Mouse (Mus musculus) embryonic fibroblast, embryonic 13.5 days (primary cell): ENCODE results near the gene Calhm2. TPM values are rescaled to one million over a fixed set of nuclear protein-coding genes. Genes with fewer than 3 reads are reported as not detected.
A peak's percentile ranks its signal among the peaks of the same experiment; 100 is the strongest.

Experiments used
- H3K27ac ChIP-seq: 2 replicates; pipeline ENCODE4 v1.5.1; 2012; ENCODE audit warnings: low read length, control low read depth, inconsistent platforms; ENCODE audit not compliant: insufficient read depth
- H3K4me1 ChIP-seq: 2 replicates; pipeline ENCODE4 v1.6.1; 2011; ENCODE audit warnings: low read length; ENCODE audit not compliant: control insufficient read depth, insufficient read depth
- H3K4me3 ChIP-seq: 2 replicates; pipeline ENCODE4 v1.5.1; 2011; ENCODE audit warnings: mild to moderate bottlenecking, control low read depth, low read length; ENCODE audit not compliant: insufficient read depth
- CTCF ChIP-seq: IDR thresholded peaks from 2 replicates; pipeline ENCODE4 v1.5.1; 2011; ENCODE audit warnings: mild to moderate bottlenecking, control low read depth, low read length, moderate library complexity, borderline replicate concordance; ENCODE audit not compliant: insufficient read depth
- POLR2A ChIP-seq: IDR thresholded peaks from 2 replicates; pipeline ENCODE4 v1.6.1; 2011; ENCODE audit warnings: low read depth, mild to moderate bottlenecking, control low read depth, low read length, moderate library complexity
- polyA plus RNA-seq: library from polyadenylated mRNA; stranded (reverse); fragments of >200 nt; gene quantifications from 2 replicates; pipeline ENCODE4 v1.2.4, GENCODE M21; 2011; ENCODE audit warnings: low read depth; ENCODE audit not compliant: missing spikeins, insufficient read length

The Calhm2 gene
- polyA plus RNA-seq: 13.7 and 15.2 TPM in 2 replicates

- H3K27ac ChIP-seq: peak within 1 kb of the TSS; percentile 83
- H3K4me1 ChIP-seq: peaks cover 2% of the 10 kb centered on the region; the same call in 1 of the 2 replicates
- peak within 1 kb of the TSS; percentile 54 for H3K4me3 ChIP-seq
- TF ChIP-seq CTCF (no peak), POLR2A (peak; percentile 77)
Observed at GRCm38 (mm10) chr19:47137771-47138421, at the start of gene Calhm2. TSS of gene Calhm2 (minus strand) at chr19:47138294.

DNA sequence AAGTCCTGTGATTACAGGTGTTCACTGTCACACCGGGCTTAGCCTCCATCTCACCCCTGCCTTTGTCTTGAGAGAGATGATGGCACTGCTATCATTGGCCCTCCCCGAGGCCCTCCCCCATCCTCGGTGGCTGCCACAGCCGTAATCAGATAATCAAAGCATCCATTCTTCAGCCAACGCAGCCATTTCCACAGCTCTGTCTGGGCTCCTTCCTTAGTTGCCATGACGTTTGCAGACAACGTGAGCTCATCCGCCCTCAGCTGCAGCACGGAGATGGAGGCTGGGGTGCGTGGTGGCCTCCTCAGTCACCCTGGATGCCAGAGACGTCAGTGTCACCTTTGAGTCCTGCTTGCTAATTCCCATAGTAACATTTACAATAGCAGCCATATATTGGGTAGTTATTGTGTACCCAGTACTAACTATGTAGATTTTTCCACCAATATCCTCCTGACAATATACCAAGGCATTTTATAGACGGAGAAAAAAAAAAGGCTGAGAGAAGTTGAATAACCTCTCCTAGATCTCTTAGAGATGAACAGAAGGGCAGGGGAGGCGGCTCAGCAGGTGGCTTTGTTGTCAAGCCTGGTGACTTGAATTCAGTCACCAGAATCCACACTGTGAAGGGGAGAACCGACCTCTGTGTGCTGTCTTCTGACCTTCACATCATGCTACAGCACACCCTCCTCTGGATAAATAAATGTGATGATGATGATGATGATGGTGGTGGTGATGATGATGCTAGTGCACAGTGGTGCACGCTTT is 48.6 kb upstream of the Calhm2 start:
- H3K4me1 ChIP-seq: no peaks in the 10 kb centered on the region
- no peak overlapping the region for H3K4me3 ChIP-seq
- TF ChIP-seq POLR2A: no peak

DNA sequence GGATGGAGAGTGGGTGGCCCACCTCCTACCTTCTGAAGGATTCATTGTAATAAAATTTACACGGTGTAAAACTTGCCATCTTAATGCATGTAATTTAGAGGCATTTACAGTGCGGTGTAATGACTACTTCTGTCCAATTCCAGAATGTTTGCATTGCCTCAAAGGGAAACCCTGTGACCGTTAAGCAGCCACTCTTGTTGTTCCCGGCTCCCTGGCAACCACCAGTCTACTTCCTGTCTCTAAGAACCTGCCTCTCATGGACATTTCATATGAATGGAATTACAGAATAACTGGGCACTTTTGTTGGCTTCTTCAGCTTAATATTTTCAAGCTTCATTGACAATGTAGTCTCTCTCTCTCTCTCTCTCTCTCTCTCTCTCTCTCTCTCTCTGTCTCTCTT is 46.6 kb upstream of the Calhm2 start:
- H3K4me3 ChIP-seq: no peak overlapping the region
- H3K4me1 ChIP-seq: no peaks in the 10 kb centered on the region
- TF ChIP-seq CTCF: no peak
- TF ChIP-seq POLR2A: no peak
- no peak overlapping the region for H3K27ac ChIP-seq

More for the DNA sequence above, 48.6 kb upstream of the Calhm2 start:
- no peak overlapping the region for H3K27ac ChIP-seq

- Histone ChIP-seq H3K27ac (no peak overlapping the region), H3K4me3 (no peak overlapping the region), H3K4me1 (no peaks in the 10 kb centered on the region)
- TF ChIP-seq POLR2A: no peak
- no peak for TF ChIP-seq CTCF
Observed at GRCm38 (mm10) chr19:47184221-47184620, 46.1 kb upstream of the Calhm2 start.

- Histone ChIP-seq H3K4me1 (no peaks in the 10 kb centered on the region), H3K4me3 (no peak overlapping the region), H3K27ac (no peak overlapping the region)
- TF ChIP-seq POLR2A (no peak), CTCF (no peak)
Observed at GRCm38 (mm10) chr19:47180011-47180410, 41.9 kb upstream of the Calhm2 start.

DNA sequence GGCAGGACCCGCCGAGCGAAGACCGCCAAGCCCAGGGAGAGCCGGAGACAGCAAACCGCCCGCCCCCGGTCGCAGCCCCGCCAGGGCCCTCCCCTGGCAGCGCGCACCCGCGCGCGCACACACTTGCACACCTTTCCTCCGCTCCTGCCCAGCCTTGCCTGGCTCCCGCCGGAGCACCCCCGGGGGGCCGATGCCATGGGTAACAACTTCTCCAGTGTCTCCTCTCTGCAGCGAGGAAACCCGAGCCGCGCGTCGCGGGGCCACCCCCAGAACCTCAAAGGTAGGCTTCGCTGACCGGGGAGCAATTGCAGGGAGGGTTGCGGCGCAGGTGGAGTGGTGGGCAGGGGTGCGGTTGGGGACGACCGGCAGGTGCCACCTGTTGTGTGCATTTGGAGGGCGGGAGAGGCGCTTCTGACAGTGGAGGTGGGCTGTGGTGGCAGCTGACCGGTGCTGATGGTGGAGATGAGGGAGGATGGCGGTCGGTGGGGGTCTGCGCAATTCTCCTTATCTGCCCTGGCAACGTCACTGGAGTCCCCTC is 41.2 kb upstream of the Calhm2 start:
- TF ChIP-seq POLR2A (no peak), CTCF (no peak)
- Histone ChIP-seq H3K4me1 (no peaks in the 10 kb centered on the region), H3K4me3 (peak overlapping the region; percentile 77), H3K27ac (no peak overlapping the region)

GRCm38 (mm10) chr19:47178431-47179271 is 40.6 kb upstream of the Calhm2 start, which contains the start of gene Neurl1a:
TSS of gene Neurl1a (plus strand) at chr19:47178820.
- no peak within 1 kb of the TSS for H3K27ac ChIP-seq

DNA sequence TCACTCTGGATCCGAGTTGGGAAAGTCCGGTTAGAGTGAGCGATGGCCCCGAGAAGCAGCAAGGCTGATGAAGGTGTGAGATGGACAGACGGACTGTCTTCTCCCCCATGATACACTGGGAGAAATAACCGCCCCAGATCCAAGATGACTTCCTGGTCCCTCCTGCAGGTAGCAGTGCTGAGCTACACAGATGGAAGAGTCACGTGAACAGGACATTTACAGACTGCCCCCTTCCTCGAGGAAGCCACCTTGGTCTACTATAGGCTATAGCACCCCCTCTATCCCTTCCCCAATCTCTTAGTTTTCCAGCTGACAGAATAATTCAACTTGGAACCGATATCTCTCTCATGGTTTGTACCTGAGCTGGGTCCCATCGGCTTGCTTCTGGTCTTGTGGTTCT is 39.9 kb upstream of the Calhm2 start:
- no peak overlapping the region for H3K4me3 ChIP-seq
- no peaks in the 10 kb centered on the region for H3K4me1 ChIP-seq
- H3K27ac ChIP-seq: no peak overlapping the region
- TF ChIP-seq CTCF: peak; percentile 51; the same call in 1 of the 2 replicates
- TF ChIP-seq POLR2A: no peak

More at GRCm38 (mm10) chr19:47178431-47179271, 40.6 kb upstream of the Calhm2 start, which contains the start of gene Neurl1a:
- Histone ChIP-seq H3K4me3 (peak within 1 kb of the TSS; percentile 77), H3K4me1 (no peaks in the 10 kb centered on the region)
- TF ChIP-seq CTCF (no peak), POLR2A (no peak)

GRCm38 (mm10) chr19:47176916-47177505 is 38.9 kb upstream of the Calhm2 start:
- H3K4me3 ChIP-seq: no peak overlapping the region
- peak overlapping the region; percentile 11 for H3K27ac ChIP-seq
- TF ChIP-seq CTCF (no peak), POLR2A (no peak)
- H3K4me1 ChIP-seq: no peaks in the 10 kb centered on the region
